Mouse (Mus musculus) cerebellum, postnatal 14 days (tissue): ENCODE measurements around the gene Maml3.
A peak's percentile ranks its signal among the peaks of the same experiment; 100 is the strongest.

Experiments
- DNase-seq, 2 experiments: peaks; one replicate each; pipeline ENCODE4 v3.0.0; 2021; ENCODE audit warnings: mixed read lengths in 2 of 2

Gene Maml3

DNA sequence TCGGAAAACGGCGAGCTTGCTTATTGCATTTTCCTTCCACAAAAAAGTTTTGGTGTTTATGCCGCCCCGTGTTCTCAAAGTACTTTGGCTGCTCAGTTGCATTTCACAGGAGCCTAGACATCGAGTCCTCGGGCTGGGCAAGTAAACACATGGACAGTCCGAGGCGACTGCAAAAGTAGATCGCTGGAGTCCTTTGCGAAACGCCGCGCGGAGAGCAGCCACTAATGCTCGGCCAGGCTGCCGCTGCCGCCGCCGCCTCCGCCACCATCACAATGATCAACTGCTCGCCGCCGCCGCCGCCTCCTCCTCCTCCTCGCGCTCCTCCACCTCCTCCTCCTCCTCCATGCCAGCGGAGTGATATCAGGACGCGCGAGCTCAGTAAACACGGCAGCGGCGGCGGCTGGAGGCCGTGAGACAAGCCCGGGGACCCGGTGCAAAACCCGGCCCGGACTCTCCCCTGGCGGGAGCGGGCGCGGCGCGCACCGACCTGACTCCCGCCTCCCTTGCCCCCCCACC is at the start of gene Maml3:
Gene Maml3, minus strand, starts transcription at position 441 of the 516 bp plus-strand sequence.
- peak; percentile 95 to 96 for DNase-seq

DNA sequence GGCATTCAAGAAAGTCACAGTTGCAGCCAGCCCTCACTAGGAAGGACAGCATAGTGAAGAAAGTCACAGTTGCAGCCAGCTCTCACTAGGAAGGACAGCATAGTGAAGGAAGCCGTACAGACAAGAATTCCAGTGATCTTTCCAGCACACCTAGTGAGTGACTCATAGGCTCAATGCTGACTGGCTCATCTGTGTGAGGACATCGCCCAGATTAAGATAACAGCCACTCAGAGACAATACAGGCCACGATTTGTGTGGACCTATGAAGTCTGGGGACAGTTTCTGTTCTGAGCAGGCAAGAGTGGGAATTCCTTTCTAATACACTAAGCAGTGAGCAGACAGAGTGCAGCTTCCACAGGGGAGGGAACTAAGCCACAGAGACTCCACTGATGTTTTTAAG is 46.3 kb upstream of the Maml3 start:
- no peak for DNase-seq

DNA sequence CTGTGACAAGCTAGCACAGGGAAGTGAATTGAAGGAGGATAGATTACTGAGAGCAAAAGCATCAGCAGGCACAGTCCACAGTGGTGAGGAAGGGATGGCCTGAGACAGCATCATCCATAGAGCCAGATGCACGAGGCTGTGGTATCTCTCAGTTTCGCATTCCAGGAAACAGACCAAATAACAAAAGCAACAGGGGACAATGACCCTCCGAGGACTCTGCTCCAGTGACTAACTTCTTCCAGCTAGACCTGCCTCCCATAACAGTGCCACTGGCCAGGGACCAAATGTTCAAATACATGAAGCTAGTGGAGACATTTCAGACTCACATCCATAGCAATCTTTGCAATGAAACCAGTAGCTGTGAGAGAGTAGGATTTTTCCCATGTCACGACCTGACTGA is 43.4 kb upstream of the Maml3 start:
- no peak for DNase-seq

DNA sequence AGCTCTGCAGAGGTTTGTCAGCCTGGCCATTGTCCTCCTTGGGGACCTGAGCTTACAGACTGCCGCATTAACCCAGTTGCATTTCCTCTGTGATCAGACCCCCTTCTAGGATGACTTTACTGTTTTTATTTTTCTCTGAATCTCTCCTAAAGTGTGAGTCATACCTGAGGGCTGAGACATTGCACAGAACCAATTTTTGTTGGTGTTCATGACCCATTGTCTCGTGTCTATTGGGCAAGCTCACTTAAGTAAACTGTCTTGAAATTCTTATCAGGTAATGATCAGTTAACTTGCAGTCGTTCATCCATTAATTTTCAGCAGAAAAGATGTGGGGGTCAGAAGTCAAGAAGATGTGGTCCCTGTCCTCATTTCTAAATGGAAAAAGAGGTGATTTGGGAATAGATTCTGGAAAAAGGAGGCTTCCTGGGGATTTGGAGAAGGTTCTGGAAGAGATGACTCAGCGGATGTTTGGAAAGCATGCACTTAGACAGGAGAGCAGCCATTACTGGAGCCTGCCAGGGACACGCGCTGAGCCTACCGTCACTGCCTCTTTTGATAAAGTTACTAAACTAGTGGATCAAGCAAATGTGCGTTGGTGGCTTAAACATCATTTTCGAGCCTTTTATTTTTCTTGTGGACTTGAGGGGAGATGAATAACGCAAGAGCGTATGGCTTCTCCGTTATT is 40.0 kb upstream of the Maml3 start:
- no peak for DNase-seq

DNA sequence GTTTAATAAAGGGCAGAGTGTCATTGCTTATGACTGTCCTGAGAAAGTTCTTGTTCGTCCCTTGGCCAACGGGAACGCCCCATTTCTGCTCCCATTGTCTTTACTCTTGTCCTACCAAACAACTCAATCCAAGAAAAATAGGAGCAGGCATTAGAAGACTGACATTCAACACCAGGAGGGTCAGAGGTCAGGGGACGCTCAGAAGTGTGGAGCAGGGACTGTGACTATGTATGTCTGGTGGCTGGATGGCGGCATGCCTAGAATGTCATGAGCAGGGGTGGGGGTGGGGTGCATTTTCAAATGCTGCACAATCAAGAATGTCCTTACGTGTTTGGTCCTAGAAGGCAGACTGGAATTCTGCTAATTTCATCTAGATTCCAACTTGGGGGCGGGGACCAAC is 38.1 kb upstream of the Maml3 start:
- no peak for DNase-seq

DNA sequence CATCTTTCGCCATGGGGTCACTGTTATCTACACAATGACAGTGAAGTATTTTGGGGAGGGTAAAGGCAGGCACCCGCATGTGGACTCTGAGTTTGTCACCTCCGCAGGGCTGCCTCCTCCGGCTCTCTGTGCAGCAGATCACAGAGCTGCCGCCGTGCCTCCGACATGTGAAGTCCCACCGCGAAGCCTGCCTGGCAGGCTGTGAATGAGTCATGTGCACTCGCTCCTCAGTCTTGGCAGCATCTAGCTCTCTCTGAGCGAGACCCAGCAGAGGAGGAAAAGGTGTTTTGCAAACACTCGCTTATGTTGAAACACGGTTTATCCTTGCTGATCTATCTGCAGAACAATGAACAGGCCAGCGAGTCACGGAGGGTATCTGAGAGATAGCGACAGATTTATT is 35.3 kb upstream of the Maml3 start:
- peak; percentile 64 to 72 for DNase-seq

DNA sequence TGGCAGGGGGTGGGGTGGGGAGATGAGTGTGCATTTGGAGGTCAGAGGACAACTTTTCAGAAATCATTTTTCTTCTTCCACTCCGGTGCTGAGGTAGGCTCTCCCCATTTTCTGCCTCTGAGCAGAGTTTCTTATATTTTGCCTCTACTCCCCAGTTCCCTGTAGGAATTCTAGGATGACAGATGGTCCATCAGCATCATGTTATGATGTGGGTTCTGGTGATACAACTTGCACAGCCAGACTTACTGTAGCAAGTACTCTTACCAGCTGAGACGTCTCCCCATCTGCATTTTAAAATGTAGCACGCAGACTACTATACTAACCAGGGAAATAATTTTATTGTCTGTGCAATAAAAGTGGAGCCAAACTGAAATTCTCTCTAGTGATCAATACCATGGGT is 20.5 kb upstream of the Maml3 start:
- DNase-seq, result no peak

DNA sequence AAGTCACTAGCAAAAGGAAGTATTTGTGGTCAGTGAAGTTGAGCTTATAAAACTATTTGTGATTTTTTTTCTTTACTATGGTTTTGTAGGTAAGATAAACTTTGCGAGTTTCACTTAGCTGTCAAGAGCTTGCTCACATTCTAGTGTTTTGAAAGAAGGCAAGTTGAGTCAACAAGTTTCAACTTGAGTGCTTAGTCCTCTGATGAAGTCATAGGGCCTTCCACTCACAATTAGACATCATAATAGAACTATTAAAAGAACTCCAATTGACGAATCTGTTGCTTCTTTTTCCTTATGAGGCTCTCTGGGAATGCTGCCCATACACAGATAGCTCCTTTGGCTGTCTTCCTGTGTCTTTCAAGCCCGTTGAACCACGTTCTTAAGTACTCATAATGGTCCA is 16.0 kb upstream of the Maml3 start:
- no peak for DNase-seq

DNA sequence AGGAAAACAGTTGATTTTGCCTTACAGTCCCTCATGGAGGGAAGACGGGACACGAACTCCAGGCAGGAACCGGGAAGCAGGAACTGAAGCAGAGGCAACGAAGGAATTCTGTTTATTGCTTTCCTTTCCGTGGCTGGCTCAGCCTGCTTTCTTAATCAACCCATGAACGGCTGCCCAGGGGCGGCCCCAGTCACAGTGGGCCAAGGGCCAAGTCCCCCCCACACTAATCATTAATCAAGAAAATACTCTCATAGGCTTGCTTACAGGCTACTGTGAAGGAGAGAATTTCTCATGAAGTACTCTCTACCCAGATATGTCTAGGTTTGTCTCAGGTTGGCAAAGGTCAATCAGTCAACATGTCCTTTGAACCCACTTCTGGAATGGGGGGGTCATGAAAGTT is 14.3 kb upstream of the Maml3 start:
- no peak for DNase-seq

DNA sequence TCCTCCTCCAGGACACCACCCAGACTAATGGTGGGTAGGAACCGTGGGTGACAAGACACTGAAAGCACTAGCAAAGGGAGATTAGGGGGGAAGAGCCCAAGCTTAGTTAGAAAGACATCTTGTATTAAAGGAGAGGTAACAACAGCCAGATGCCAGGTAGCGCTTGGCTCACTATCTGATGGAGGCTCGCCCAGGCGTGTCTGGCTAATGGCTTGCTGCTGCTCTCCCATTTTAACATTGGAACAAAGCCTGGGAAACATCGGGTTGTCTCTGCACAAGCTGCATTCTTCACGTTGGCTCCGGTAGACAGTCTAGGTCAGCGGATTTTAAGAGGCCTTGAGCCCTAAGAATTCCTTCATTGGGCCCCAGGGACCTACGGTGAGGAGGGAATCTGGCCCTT is 10.5 kb upstream of the Maml3 start:
- peak; percentile 35 to 65 for DNase-seq

DNA sequence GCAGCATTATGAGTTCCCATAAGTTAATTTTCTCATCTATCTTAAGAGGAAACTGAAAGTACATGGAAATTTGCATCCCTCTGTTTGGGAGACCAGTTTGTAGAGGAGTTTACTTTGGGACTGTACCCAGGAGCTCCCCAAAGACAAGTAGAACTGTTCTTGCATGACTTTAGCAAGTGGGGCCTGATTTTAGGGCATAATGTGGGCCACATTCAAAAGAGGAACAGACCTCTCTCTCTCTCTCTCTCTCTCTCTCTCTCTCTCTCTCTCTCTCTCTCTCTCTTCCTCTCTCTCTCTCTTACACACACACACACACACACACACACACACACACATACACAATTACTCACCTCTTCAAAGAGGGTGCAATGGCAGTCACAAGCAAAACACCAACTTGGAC is 3.2 kb upstream of the Maml3 start:
- no peak for DNase-seq

DNA sequence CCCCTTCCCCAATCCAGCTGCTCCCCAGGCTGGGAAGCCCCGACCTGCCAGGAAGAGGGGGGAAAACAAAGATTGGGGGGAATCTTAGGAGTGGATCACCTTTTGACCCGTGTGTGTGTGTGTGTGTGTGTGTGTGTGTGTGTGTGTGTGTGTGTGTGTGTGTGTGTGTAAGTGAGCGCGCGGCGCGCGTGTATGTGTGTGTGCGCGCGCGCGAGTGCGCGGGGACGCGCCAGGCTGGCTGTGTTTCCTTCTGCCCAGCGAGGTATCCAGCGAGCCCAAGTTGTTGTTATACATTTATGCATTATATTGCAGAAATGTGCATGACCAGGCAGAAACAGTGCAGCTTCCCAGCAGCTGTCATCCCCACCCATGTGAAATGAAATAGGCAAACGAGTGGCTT is 280 bp upstream of the Maml3 start:
- DNase-seq, result no peak

DNA sequence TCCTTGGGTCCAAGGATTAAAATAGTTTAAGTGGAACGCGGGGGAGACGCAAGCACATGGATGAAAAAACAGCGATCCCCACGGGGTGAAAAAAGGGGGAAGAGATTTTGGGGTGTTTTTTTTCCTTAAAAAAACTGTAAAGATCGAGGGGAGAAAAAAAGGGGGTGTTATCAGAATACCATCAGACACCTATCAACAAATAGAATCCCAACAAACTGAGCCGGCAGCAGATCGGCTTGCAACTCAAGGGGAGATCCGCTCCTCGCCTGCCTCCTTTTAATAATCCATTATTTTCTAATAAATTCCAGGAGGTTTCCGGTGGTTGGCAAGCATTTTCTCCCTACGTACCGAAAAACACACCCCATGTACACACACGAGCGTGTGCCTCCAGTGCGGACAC is 668 bp downstream of the Maml3 start:
- DNase-seq, result no peak

DNA sequence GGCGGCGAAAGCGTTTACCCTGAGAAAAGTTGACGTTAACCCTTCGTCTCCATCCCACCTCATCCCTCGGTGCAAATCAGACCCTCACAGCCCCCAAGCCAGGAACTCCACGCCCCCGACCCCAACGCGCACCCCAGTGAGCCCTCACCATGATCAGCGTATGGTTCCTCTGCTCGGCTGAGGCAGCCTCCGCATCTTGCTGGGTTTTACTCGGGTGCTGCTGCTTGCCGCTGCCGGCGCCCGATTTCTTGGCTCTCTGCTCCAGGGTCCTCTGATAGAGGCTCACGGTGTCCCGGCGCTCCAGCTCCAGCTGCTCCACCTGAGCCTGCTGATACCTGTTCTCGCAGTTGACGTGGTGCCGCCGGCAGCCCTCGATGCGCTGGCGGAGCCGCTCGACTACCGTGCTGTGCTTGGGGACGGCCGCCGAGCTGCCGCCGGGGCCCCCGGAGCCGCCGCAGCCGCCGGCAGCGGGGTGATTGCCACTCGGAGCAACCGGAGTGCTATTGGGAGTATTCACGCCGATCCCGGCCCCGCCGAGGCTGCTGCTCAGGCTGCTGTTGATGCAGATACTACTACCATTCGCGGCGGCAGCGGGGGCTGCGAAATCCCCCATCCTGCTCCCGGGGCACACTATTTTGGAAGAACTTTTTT is 1.2 kb downstream of the Maml3 start:
- DNase-seq, result peak; percentile 66 to 73

DNA sequence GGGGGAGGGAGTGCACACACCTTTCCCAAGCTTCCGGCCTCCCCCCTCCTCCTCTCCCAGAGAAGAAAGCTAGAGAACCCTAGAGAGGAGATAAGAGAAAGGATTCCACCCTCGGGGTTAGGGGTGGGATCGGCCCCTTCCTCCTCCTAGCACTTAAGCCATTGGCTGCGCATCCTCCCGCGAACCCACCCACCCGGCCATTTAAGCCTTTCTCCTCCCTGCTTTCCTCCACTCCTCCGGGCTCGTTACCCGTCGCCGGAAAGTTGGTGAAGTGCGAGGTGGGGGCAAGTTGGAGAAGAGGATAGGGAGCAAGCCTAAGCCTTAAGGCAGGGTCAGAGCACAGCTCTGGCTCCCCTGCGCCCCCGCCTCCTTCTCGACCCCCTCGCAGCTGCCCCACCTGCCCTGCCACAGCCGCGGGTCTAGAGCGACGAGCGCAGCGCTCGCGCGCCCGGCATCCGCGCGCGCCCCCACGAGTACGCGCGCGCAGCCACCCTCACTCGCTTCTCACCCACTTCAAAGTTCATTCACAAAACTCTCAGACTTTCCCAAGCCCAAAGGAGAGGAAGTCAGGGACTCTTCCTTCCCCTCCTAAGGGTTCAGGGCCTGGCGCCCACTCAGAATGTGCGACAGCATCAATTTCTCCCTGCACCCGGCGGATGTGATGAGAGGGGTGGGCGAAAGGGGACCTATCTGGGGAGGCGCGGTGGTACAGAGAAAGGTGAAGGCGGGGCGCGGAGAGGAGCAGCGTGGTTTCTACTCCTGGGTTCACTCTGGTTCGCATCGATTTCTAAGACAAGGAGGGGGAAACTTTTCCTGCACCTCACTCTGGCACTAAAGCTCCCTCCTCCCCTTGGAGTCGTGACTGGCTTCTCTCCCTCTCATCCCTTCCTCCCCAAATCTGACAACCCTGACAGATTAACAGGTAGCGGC is 2.0 kb downstream of the Maml3 start:
- DNase-seq, result peak; percentile 81 to 84

DNA sequence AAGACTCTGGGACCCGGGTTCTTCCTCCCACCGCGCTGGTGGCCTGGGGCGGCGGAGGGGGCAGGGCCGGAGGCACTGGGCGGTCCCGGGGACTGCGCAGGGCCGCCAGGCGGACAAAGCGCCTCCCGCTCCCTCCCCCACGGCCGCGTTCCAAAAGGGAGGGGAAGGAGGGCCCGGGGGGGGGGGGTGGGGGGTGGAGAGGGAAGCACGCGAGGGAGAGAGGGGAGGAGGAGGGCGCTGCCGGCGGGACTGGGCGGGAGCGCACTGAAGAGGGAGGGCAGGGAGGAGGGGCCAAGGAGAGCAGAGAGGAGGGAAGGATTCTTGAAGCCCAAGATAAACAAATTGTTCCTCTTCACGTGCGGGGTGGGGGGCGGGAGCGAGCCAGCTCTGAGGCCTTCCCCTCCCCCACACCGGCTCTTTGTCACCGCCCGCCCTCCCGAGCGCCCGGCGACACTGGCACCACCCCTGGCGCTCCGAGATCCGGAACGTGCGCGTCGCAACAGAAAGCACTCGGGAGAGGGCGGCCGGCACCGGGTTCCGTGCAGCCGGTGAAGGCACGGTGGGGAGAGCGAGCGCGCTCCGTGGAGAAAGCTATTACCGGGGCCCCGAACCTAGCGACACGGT is 2.8 kb downstream of the Maml3 start:
- peak; percentile 94 to 95 for DNase-seq

DNA sequence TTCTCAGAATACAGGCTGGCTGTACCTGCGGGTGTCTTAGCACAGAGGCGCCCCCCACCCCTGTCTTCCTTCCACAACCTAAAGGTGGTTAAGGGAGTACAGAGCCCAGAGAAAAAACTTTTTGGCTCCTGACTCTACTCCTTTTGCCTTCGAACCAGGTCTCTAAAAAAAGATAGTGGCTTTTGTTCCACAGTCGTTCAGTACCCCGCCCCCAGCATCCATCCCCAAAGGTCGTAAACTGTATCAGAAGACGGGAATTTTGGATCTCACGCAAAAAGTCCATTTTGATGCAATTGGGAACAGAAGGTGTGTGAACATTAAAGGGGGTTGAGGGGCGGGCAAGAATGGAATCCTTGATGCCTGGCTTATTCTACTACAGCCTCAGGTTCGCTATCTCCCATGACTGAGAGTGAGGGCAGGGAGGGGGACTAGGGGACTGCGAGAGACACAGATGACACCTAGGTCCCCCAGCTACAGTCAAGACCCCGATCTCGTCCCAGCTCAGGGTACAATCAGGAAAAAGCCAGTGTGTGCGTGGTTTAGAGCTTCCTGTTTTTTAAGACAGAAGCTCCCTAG is 3.4 kb downstream of the Maml3 start:
- DNase-seq, result no peak

DNA sequence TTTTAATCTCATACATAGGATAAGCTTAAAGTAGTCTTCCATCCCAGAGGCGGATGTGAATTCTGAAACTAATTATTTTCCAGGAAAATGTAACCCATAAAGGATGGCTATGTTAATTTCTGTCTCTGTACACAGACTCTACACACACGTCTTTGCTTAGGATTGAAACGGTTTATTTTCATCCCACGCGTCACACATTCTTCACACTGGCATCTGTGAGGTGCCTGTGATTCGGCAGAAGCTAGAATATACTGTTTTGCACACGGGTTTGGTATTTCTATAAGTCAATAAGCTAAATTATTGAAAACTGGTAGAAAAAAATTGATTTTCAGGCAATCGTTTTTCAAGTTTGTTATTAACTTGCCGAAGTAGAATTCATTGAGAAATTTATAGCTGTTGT is 4.0 kb downstream of the Maml3 start:
- DNase-seq, result no peak

DNA sequence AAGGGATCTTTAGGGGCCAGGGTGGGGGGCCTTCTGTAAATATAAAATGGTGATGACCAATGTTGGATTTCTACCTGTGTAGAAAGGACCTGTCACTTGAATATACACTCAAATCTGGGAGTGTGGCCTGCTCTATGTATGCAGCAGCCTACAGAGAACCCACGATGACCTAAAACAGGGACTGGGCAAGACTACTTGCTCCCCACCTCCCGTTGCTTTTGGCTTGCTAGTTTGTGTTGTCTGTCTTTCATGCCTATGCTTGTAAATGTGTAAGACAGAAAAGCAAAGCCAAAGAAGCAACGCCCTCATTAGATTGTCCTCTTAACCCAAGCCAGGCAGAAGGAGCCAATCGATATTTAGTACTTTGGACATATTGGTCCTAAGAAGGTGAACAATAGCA is 4.6 kb downstream of the Maml3 start:
- DNase-seq, result peak; percentile 26 to 56

DNA sequence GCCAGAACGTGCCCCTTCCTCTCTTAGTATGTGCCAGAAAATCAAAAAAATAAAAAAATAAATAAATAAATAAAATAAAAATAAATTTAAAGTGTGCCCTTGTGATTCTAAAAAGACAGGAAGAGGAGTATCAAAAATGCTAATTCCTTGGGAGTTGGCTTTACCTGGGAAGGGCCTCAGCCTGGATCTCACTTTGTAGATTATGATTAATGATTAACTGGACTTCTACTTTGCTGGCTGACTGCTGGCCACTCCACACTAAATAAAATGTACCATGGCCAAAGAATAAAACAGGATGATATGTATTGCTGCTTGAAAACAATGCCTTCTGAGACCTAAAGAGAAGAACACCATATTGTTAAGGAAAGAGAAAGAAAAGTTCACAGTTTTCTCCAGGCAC is 5.6 kb downstream of the Maml3 start:
- no peak for DNase-seq

DNA sequence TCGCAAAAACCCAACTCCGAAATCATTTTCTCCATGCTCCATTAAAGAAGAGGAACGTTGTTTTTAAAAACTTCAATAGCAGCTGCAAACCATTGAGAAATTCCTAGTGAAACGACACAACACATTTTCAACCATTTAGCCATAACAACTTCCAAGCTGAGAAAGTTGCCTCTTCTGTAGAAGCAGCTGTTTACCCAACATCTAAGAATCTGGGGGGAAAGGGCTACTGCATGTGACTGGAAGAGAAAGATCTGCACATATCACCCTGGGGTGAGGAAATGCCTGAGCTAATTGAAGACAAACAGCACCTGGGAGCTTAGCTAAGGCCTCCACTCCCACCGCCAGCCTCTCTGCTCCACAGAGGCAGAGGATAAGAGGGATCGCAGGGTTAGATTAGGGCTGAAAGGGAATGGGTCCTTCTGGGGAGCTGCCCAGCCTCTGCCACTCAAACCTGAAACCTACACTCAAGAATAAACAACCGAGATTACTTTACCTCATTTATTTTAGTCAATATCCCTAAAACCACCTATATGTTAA is 13.5 kb downstream of the Maml3 start:
- no peak for DNase-seq

DNA sequence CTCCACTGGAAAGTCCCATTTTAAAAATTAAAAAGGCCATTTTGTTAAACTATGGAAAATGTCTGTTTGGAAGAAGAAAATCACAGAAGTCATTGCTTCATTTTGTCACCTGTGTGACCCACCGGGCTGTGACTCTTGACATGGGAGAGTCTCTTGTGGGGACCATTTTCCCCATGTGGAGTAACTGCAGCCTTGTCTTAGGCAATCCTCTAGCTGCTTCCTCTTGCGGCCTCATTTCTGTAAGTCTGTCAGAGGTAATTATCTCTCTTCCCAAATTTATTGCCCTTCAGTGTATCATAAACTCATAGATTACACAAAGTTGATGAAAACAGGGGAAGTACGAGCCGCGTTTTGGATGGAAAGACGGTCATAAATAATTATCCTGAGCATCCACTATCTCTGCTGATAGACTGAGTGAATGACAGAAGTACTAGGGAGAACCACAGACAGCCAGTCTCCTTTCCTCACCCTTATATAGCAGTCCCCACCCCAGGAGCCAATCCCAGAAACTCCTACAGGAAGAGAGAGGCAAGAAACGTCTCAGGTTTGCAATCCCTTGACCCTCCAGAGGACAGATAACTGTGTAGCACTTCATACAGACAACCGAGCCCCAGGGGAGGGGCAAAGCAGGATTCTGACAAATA is 14.5 kb downstream of the Maml3 start:
- DNase-seq, result no peak
